Mouse (Mus musculus) ES-Bruce4 (cell line): ENCODE data around the gene Espl1. TPM values are rescaled to one million over a fixed set of nuclear protein-coding genes. Genes with fewer than 3 reads are reported as not detected.

Source experiments
- H3K27ac ChIP-seq: 2 replicates; pipeline ENCODE4 v1.5.1; 2012; ENCODE audit warnings: low read length, inconsistent platforms; ENCODE audit not compliant: insufficient read depth
- H3K27me3 ChIP-seq: 2 replicates; pipeline ENCODE4 v1.6.1; 2012; ENCODE audit warnings: mild to moderate bottlenecking, low read length, inconsistent platforms; ENCODE audit not compliant: control insufficient read depth, poor library complexity, insufficient read depth, severe bottlenecking
- H3K36me3 ChIP-seq: 2 replicates; pipeline ENCODE4 v1.6.1; 2012; ENCODE audit warnings: inconsistent platforms, mild to moderate bottlenecking, low read length, moderate library complexity; ENCODE audit not compliant: control insufficient read depth, poor library complexity, insufficient read depth, severe bottlenecking
- H3K4me1 ChIP-seq: one replicate; pipeline ENCODE4 v1.8.1; 2011; ENCODE audit warnings: low read length; ENCODE audit not compliant: control insufficient read depth, insufficient read depth
- H3K4me3 ChIP-seq: 2 replicates; pipeline ENCODE4 v1.5.1; 2011; ENCODE audit warnings: low read depth, mild to moderate bottlenecking, low read length
- H3K9ac ChIP-seq: 2 replicates; pipeline ENCODE4 v1.6.1; 2012; ENCODE audit warnings: low read depth, mild to moderate bottlenecking, inconsistent platforms; ENCODE audit not compliant: poor library complexity, severe bottlenecking
- H3K9me3 ChIP-seq: replicated peaks from 2 replicates; pipeline ENCODE4 v1.6.1; 2012; ENCODE audit warnings: mild to moderate bottlenecking, low read length, inconsistent platforms; ENCODE audit not compliant: control insufficient read depth, poor library complexity, insufficient read depth, severe bottlenecking
- CTCF ChIP-seq: IDR thresholded peaks from one replicate; pipeline ENCODE4 v1.8.1; 2011; ENCODE audit warnings: low read depth, low read length
- EP300 ChIP-seq: IDR thresholded peaks from 2 replicates; pipeline ENCODE4 v1.6.1; 2011; ENCODE audit warnings: low read depth, low read length; ENCODE audit not compliant: insufficient read depth
- POLR2A ChIP-seq: IDR thresholded peaks from one replicate; pipeline ENCODE4 v1.8.1; 2011; ENCODE audit warnings: low read length; ENCODE audit not compliant: insufficient read depth
- polyA plus RNA-seq: library from polyadenylated mRNA; stranded (reverse); fragments of >200 nt; gene quantifications from 2 replicates; pipeline ENCODE4 v1.2.4, GENCODE M21; 2011; ENCODE audit warnings: low read depth; ENCODE audit not compliant: missing spikeins, insufficient read depth, insufficient read length

Gene Espl1
- polyA plus RNA-seq, 1 experiment: 71.7 TPM

- H3K4me3 ChIP-seq: peak overlapping the region; percentile 28
- no peaks in the 10 kb centered on the region for H3K9me3 ChIP-seq
- H3K27me3 ChIP-seq: no peaks in the 10 kb centered on the region
- no peaks in the 10 kb centered on the region for H3K4me1 ChIP-seq
- peak overlapping the region; percentile 57 for H3K9ac ChIP-seq
- peaks cover 18% of the 10 kb centered on the region for H3K36me3 ChIP-seq
- TF ChIP-seq EP300 (no peak), CTCF (no peak), POLR2A (no peak)
- peak overlapping the region; percentile 15; the same call in 1 of the 2 replicates for H3K27ac ChIP-seq
Measured at GRCm38 (mm10) chr15:102350942-102351291, 54.9 kb downstream of the Espl1 start.

GRCm38 (mm10) chr15:102352177-102352576 is 56.1 kb downstream of the Espl1 start:
- H3K27me3 ChIP-seq: no peaks in the 10 kb centered on the region
- no peaks in the 10 kb centered on the region for H3K4me1 ChIP-seq
- no peak overlapping the region for H3K9ac ChIP-seq
- TF ChIP-seq EP300 (no peak), POLR2A (no peak), CTCF (peak; percentile 50)
- H3K36me3 ChIP-seq: peaks cover 7% of the 10 kb centered on the region
- H3K4me3 ChIP-seq: no peak overlapping the region
- no peaks in the 10 kb centered on the region for H3K9me3 ChIP-seq
- H3K27ac ChIP-seq: no peak overlapping the region

- no peaks in the 10 kb centered on the region for H3K9me3 ChIP-seq
- no peaks in the 10 kb centered on the region for H3K27me3 ChIP-seq
- H3K4me1 ChIP-seq: no peaks in the 10 kb centered on the region
- H3K4me3 ChIP-seq: no peak overlapping the region
- TF ChIP-seq CTCF: no peak
- H3K36me3 ChIP-seq: no peaks in the 10 kb centered on the region; the same call in 1 of the 2 replicates
- H3K9ac ChIP-seq: no peak overlapping the region
- H3K27ac ChIP-seq: no peak overlapping the region
Measured at GRCm38 (mm10) chr15:102353986-102354385, 57.9 kb downstream of the Espl1 start.

GRCm38 (mm10) chr15:102355134-102355870 is 59.2 kb downstream of the Espl1 start:
- H3K27ac ChIP-seq: no peak overlapping the region
- no peaks in the 10 kb centered on the region for H3K27me3 ChIP-seq
- TF ChIP-seq POLR2A (no peak), EP300 (no peak), CTCF (peak; percentile 43)

GRCm38 (mm10) chr15:102355871-102356441 is 59.9 kb downstream of the Espl1 start:
- Histone ChIP-seq H3K36me3 (no peaks in the 10 kb centered on the region), H3K27ac (no peak overlapping the region), H3K27me3 (no peaks in the 10 kb centered on the region), H3K9ac (peak overlapping the region; percentile 91), H3K4me1 (no peaks in the 10 kb centered on the region), H3K4me3 (peak overlapping the region; percentile 74), H3K9me3 (no peaks in the 10 kb centered on the region)
- TF ChIP-seq POLR2A: no peak
- no peak for TF ChIP-seq CTCF
- no peak for TF ChIP-seq EP300

More at GRCm38 (mm10) chr15:102355134-102355870, 59.2 kb downstream of the Espl1 start:
- H3K4me1 ChIP-seq: no peaks in the 10 kb centered on the region
- H3K9me3 ChIP-seq: no peaks in the 10 kb centered on the region
- H3K36me3 ChIP-seq: no peaks in the 10 kb centered on the region
- H3K9ac ChIP-seq: peak overlapping the region; percentile 91
- H3K4me3 ChIP-seq: peak overlapping the region; percentile 74
